Mouse (Mus musculus) C2C12 (cell line): ENCODE data around the gene Sapcd1.

ENCODE experiments used
- CTCF ChIP-seq: IDR thresholded peaks from one replicate; pipeline ENCODE4 v1.5.1; 2011; ENCODE audit not compliant: control insufficient read depth, insufficient read depth, insufficient read length
- MYOD1 ChIP-seq: IDR thresholded peaks from one replicate; pipeline ENCODE4 v1.6.1; 2011; ENCODE audit warnings: low read depth; ENCODE audit not compliant: control insufficient read depth, insufficient read length
- MYOG ChIP-seq: IDR thresholded peaks from one replicate; pipeline ENCODE4 v1.6.1; 2011; ENCODE audit not compliant: control insufficient read depth, insufficient read length; ENCODE audit errors: extremely low read depth

- TF ChIP-seq CTCF, result no peak
- no peak for TF ChIP-seq MYOD1
- no peak for TF ChIP-seq MYOG
These were observed 4.1 kb downstream of the Sapcd1 start for GRCm38 (mm10) chr17:35023756-35024155.
